Comparison of ENCODE assay signal across 8 mouse cellular contexts in the genomic region with DNA sequence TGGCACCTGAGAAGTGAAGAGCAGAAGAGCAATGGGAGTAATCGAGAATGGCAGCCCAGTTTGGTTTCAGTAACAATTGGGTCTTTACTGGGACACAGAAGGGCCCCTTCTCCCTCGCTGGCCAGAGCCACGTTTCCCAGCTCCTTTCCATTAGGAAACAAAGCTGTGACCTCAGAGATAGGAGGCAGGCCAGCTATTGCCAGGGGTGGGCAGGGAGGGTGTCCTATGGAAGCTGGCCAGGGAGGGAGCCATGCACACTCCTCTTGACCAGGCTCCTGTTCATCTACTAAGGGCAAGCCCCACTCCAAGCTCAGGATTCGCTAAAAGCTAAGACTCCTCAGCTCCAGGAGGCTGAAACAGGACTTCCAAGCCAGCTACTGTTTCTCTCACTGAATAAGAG. TPM values are rescaled to one million over a fixed set of nuclear protein-coding genes. Genes with fewer than 3 reads are reported as not detected.
DNase-seq lines count a peak whose midpoint lies in the region; ATAC-seq and TF ChIP-seq lines count a peak whose summit lies in the region.

No protein-coding gene starts in this region.

- TF ChIP-seq EP300 in lung, postnatal 0 days (IDR thresholded peaks at IDR 0.05): no peak

- peak overlapping the region; percentile 98 for H3K27ac ChIP-seq in forebrain, embryonic 10.5 days
- no peak overlapping the region for H3K27ac ChIP-seq in forebrain, embryonic 14.5 days (ENCODE audit: low read depth, low read length)
- peak overlapping the region; percentile 99 for H3K27ac ChIP-seq in lung, postnatal 0 days (ENCODE audit: low read length)
- peak overlapping the region; percentile 99; the same call in 1 of the 2 replicates for H3K27ac ChIP-seq in limb, embryonic 15.5 days

- H3K9ac ChIP-seq in forebrain, embryonic 14.5 days (ENCODE audit: low read length): no peak overlapping the region
- H3K9ac ChIP-seq in lung, postnatal 0 days (replicated peaks; ENCODE audit: low read depth): no peak overlapping the region
- H3K9ac ChIP-seq in limb, embryonic 15.5 days: no peak overlapping the region

- H3K27me3 ChIP-seq in forebrain, embryonic 10.5 days (ENCODE audit: poor library complexity, severe bottlenecking): peaks cover 14% of the 10 kb centered on the region
- no peaks in the 10 kb centered on the region for H3K27me3 ChIP-seq in forebrain, embryonic 14.5 days (replicated peaks; ENCODE audit: control insufficient read depth, insufficient read depth, low read length)
- no peaks in the 10 kb centered on the region for H3K27me3 ChIP-seq in lung, postnatal 0 days (replicated peaks; ENCODE audit: insufficient read depth, low read length)
- H3K27me3 ChIP-seq in limb, embryonic 15.5 days: no peaks in the 10 kb centered on the region

- TF ChIP-seq POLR2A in lung, adult 2 months (IDR thresholded peaks at IDR 0.05; ENCODE audit: borderline replicate concordance, extremely low read depth, low read depth, low read length): no peak

- H3K4me3 ChIP-seq in forebrain, embryonic 10.5 days: peak overlapping the region; percentile 94
- no peak overlapping the region for H3K4me3 ChIP-seq in forebrain, embryonic 14.5 days (ENCODE audit: low read depth, low read length)
- no peak overlapping the region; the same call in 1 of the 2 replicates for H3K4me3 ChIP-seq in lung, postnatal 0 days (ENCODE audit: low read depth, low read length)
- no peak overlapping the region for H3K4me3 ChIP-seq in lung, adult 2 months (replicated peaks; ENCODE audit: extremely low read depth, low read depth, low read length)
- peak overlapping the region; percentile 94; the same call in 1 of the 2 replicates for H3K4me3 ChIP-seq in limb, embryonic 15.5 days

- DNase-seq in forebrain, embryonic 10.5 days (ENCODE audit: extremely low spot score, low spot score): no peak
- DNase-seq in forebrain, embryonic 14.5 days (ENCODE audit: low spot score): no peak
- DNase-seq in lung, postnatal 0 days (ENCODE audit: low spot score): peak; percentile 57
- no peak for DNase-seq in lung, adult 2 months
- DNase-seq in urinary bladder, postnatal 10 days (ENCODE audit: low spot score): no peak
- DNase-seq in adrenal gland, postnatal 25 days: no peak

- H3K4me1 ChIP-seq in forebrain, embryonic 10.5 days: peaks cover 78% of the 10 kb centered on the region
- peaks cover 20% of the 10 kb centered on the region for H3K4me1 ChIP-seq in forebrain, embryonic 14.5 days (ENCODE audit: control insufficient read depth, insufficient read depth, low read length)
- peaks cover 24% of the 10 kb centered on the region for H3K4me1 ChIP-seq in lung, postnatal 0 days (ENCODE audit: insufficient read depth, low read depth, low read length)
- peaks cover 28% of the 10 kb centered on the region for H3K4me1 ChIP-seq in lung, adult 2 months (ENCODE audit: control insufficient read depth, insufficient read depth, low read length)
- peaks cover 50% of the 10 kb centered on the region for H3K4me1 ChIP-seq in limb, embryonic 15.5 days

- TF ChIP-seq CTCF in lung, postnatal 0 days (IDR thresholded peaks at IDR 0.05): peak; percentile 24; the same call in 1 of the 2 replicates
- TF ChIP-seq CTCF in lung, adult 2 months (IDR thresholded peaks at IDR 0.05; ENCODE audit: insufficient read depth, low read length): no peak

- 2% methylated on average over 4 of the region's 4 CpGs for WGBS in forebrain, embryonic 10.5 days
- WGBS in forebrain, embryonic 14.5 days: 12% methylated on average over 4 of the region's 4 CpGs
- 13% methylated on average over 4 of the region's 4 CpGs for WGBS in lung, postnatal 0 days
- 29% methylated on average over 4 of the region's 4 CpGs for WGBS in lung, adult 2 months
- 26% methylated on average over 4 of the region's 4 CpGs for WGBS in limb, embryonic 15.5 days

- ATAC-seq in forebrain, embryonic 14.5 days: no peak
- ATAC-seq in lung, postnatal 0 days: no peak
- no peak for ATAC-seq in limb, embryonic 15.5 days (ENCODE audit: insufficient number of reproducible peaks, low FRiP score, low TSS enrichment, low read depth)
- no peak for ATAC-seq in erythroid progenitor cell, adult 5-6 weeks (replicated peaks; ENCODE audit: low FRiP score, poor library complexity, severe bottlenecking)

- peaks cover 16% of the 10 kb centered on the region for H3K36me3 ChIP-seq in forebrain, embryonic 10.5 days (replicated peaks)
- peaks cover 9% of the 10 kb centered on the region for H3K36me3 ChIP-seq in forebrain, embryonic 14.5 days (ENCODE audit: control insufficient read depth, insufficient read depth, low read length)
- no peaks in the 10 kb centered on the region for H3K36me3 ChIP-seq in lung, postnatal 0 days (ENCODE audit: insufficient read depth, low read length)
- peaks cover 13% of the 10 kb centered on the region for H3K36me3 ChIP-seq in limb, embryonic 15.5 days

- H3K9me3 ChIP-seq in forebrain, embryonic 10.5 days: no peaks in the 10 kb centered on the region
- no peaks in the 10 kb centered on the region for H3K9me3 ChIP-seq in forebrain, embryonic 14.5 days (replicated peaks; ENCODE audit: control insufficient read depth, low read length)
- H3K9me3 ChIP-seq in lung, postnatal 0 days (ENCODE audit: low read length): no peaks in the 10 kb centered on the region
- no peaks in the 10 kb centered on the region for H3K9me3 ChIP-seq in limb, embryonic 15.5 days

- H3K4me2 ChIP-seq in forebrain, embryonic 14.5 days (ENCODE audit: low read length): no peak overlapping the region
- peak overlapping the region; percentile 84 for H3K4me2 ChIP-seq in lung, postnatal 0 days (replicated peaks; ENCODE audit: low read depth, low read length)
- peak overlapping the region; percentile 82 for H3K4me2 ChIP-seq in limb, embryonic 15.5 days

RNA-seq across cellular contexts. Expression of a gene that starts 1.1 kb away (rescaled TPM):
- polyA plus RNA-seq in forebrain, embryonic 10.5 days (2016; fragmentation: Nextera tagmentation; extraction: Ambion mirVana): 20.1 and 21.7 TPM in 2 replicates
- 5.9 and 6.9 TPM in 2 replicates for polyA plus RNA-seq in forebrain, embryonic 14.5 days (2014; fragmentation: Nextera tagmentation; extraction: Ambion mirVana)
- 11.7 and 15.0 TPM in 2 replicates for polyA plus RNA-seq in lung, postnatal 0 days (2015; fragmentation: Nextera tagmentation; extraction: Ambion mirVana)
- 23.0 and 23.7 TPM in 2 replicates for polyA plus RNA-seq in lung, adult 2 months (2012; rRNA removed)
- 15.4 and 18.1 TPM in 2 replicates for polyA plus RNA-seq in limb, embryonic 15.5 days (2015; fragmentation: Nextera tagmentation; extraction: Ambion mirVana)
- not detected in 2 replicates for total RNA-seq in erythroid progenitor cell, adult 5-6 weeks (2015; ENCODE audit: low replicate concordance)
- 0.45 TPM in 1 of 2 replicates, not detected in the other for total RNA-seq in erythroid progenitor cell, adult 5-6 weeks (2017; ENCODE audit: low replicate concordance)
- 19.7 and 24.2 TPM in 2 replicates for total RNA-seq in adrenal gland, postnatal 25 days (2021)

RNA-seq across cellular contexts. Expression of a gene that starts 12.0 kb away (rescaled TPM):
- 17.9 and 22.2 TPM in 2 replicates for polyA plus RNA-seq in forebrain, embryonic 10.5 days (2016; fragmentation: Nextera tagmentation; extraction: Ambion mirVana)
- 15.4 and 15.7 TPM in 2 replicates for polyA plus RNA-seq in forebrain, embryonic 14.5 days (2014; fragmentation: Nextera tagmentation; extraction: Ambion mirVana)
- 19.4 and 23.1 TPM in 2 replicates for polyA plus RNA-seq in lung, postnatal 0 days (2015; fragmentation: Nextera tagmentation; extraction: Ambion mirVana)
- 22.1 and 22.8 TPM in 2 replicates for polyA plus RNA-seq in lung, adult 2 months (2012; rRNA removed)
- polyA plus RNA-seq in limb, embryonic 15.5 days (2015; fragmentation: Nextera tagmentation; extraction: Ambion mirVana): 21.7 and 24.0 TPM in 2 replicates
- total RNA-seq in erythroid progenitor cell, adult 5-6 weeks (2015; ENCODE audit: low replicate concordance): not detected in 2 replicates
- 1.4 and 1.8 TPM in 2 replicates for total RNA-seq in erythroid progenitor cell, adult 5-6 weeks (2017; ENCODE audit: low replicate concordance)
- 16.5 and 19.7 TPM in 2 replicates for total RNA-seq in adrenal gland, postnatal 25 days (2021)

RNA-seq across cellular contexts. Expression of a gene that starts 20.0 kb away (rescaled TPM):
- polyA plus RNA-seq in forebrain, embryonic 10.5 days (2016; fragmentation: Nextera tagmentation; extraction: Ambion mirVana): not detected in 2 replicates
- polyA plus RNA-seq in forebrain, embryonic 14.5 days (2014; fragmentation: Nextera tagmentation; extraction: Ambion mirVana): 0.22 TPM in 1 of 2 replicates, not detected in the other
- polyA plus RNA-seq in lung, postnatal 0 days (2015; fragmentation: Nextera tagmentation; extraction: Ambion mirVana): 0.62 TPM in 1 of 2 replicates, not detected in the other
- polyA plus RNA-seq in lung, adult 2 months (2012; rRNA removed): not detected in 2 replicates
- 0.31 and 0.38 TPM in 2 replicates for polyA plus RNA-seq in limb, embryonic 15.5 days (2015; fragmentation: Nextera tagmentation; extraction: Ambion mirVana)
- total RNA-seq in erythroid progenitor cell, adult 5-6 weeks (2015; ENCODE audit: low replicate concordance): 0.42 TPM in 1 of 2 replicates, not detected in the other
- total RNA-seq in erythroid progenitor cell, adult 5-6 weeks (2017; ENCODE audit: low replicate concordance): 86.5 TPM in 1 of 2 replicates, not detected in the other
- total RNA-seq in adrenal gland, postnatal 25 days (2021): not detected in 2 replicates

RNA-seq across cellular contexts. Expression of a gene that starts 22.6 kb away (rescaled TPM):
- 15.3 and 16.5 TPM in 2 replicates for polyA plus RNA-seq in forebrain, embryonic 10.5 days (2016; fragmentation: Nextera tagmentation; extraction: Ambion mirVana)
- 3.8 and 5.2 TPM in 2 replicates for polyA plus RNA-seq in forebrain, embryonic 14.5 days (2014; fragmentation: Nextera tagmentation; extraction: Ambion mirVana)
- polyA plus RNA-seq in lung, postnatal 0 days (2015; fragmentation: Nextera tagmentation; extraction: Ambion mirVana): 6.2 and 10.5 TPM in 2 replicates
- polyA plus RNA-seq in lung, adult 2 months (2012; rRNA removed): 13.7 and 36.2 TPM in 2 replicates
- polyA plus RNA-seq in limb, embryonic 15.5 days (2015; fragmentation: Nextera tagmentation; extraction: Ambion mirVana): 19.5 and 20.6 TPM in 2 replicates
- 1.7 TPM in 1 of 2 replicates, not detected in the other for total RNA-seq in erythroid progenitor cell, adult 5-6 weeks (2015; ENCODE audit: low replicate concordance)
- not detected in 2 replicates for total RNA-seq in erythroid progenitor cell, adult 5-6 weeks (2017; ENCODE audit: low replicate concordance)
- total RNA-seq in adrenal gland, postnatal 25 days (2021): 14.5 and 15.4 TPM in 2 replicates

RNA-seq across cellular contexts. Expression of a gene that starts 47.6 kb away (rescaled TPM):
- polyA plus RNA-seq in forebrain, embryonic 10.5 days (2016; fragmentation: Nextera tagmentation; extraction: Ambion mirVana): 2.9 and 3.0 TPM in 2 replicates
- 5.2 and 5.9 TPM in 2 replicates for polyA plus RNA-seq in forebrain, embryonic 14.5 days (2014; fragmentation: Nextera tagmentation; extraction: Ambion mirVana)
- polyA plus RNA-seq in lung, postnatal 0 days (2015; fragmentation: Nextera tagmentation; extraction: Ambion mirVana): 3.3 TPM in 2 replicates
- polyA plus RNA-seq in lung, adult 2 months (2012; rRNA removed): 36.6 and 37.0 TPM in 2 replicates
- polyA plus RNA-seq in limb, embryonic 15.5 days (2015; fragmentation: Nextera tagmentation; extraction: Ambion mirVana): 2.6 and 3.2 TPM in 2 replicates
- total RNA-seq in erythroid progenitor cell, adult 5-6 weeks (2015; ENCODE audit: low replicate concordance): 2.5 and 10.5 TPM in 2 replicates
- 3.9 and 9.4 TPM in 2 replicates for total RNA-seq in erythroid progenitor cell, adult 5-6 weeks (2017; ENCODE audit: low replicate concordance)
- 36.7 and 53.2 TPM in 2 replicates for total RNA-seq in adrenal gland, postnatal 25 days (2021)

Comparison
In these comparisons a context has a peak if more than half of its experiments do, and no peak if none do; other contexts are left out.
1. H3K4me3 ChIP-seq: peak in forebrain, embryonic 10.5 days (single experiment) and limb, embryonic 15.5 days (single experiment); none in forebrain, embryonic 14.5 days (single experiment), lung, postnatal 0 days (single experiment) and lung, adult 2 months (single experiment).